Mouse (Mus musculus) megakaryocyte, adult 5-6 weeks (primary cell): ENCODE measurements around the gene Stat2. TPM values are rescaled to one million over a fixed set of nuclear protein-coding genes. Genes with fewer than 3 reads are reported as not detected.

Source experiments
- ATAC-seq: 2 replicates; pipeline ENCODE4 v1.8.0; 2016; ENCODE audit warnings: mild to moderate bottlenecking, inconsistent platforms; ENCODE audit not compliant: poor library complexity, severe bottlenecking
- total RNA-seq, 2 experiments: library from RNA; stranded (forward) in 1 of 2; stranded (reverse) in 1 of 2; fragments of 153-499, 151-499 nt in 1 of 2; fragments of 221-1000, 200-1000 nt in 1 of 2; gene quantifications; 2 replicates each; pipeline versions ENCODE4 v1.2.3 to v1.2.4; 2015 to 2017

Gene Stat2
- 25.5 and 28.5 TPM in 2 replicates for total RNA-seq (2015)
- total RNA-seq (2017): 20.2 and 33.6 TPM in 2 replicates

DNA sequence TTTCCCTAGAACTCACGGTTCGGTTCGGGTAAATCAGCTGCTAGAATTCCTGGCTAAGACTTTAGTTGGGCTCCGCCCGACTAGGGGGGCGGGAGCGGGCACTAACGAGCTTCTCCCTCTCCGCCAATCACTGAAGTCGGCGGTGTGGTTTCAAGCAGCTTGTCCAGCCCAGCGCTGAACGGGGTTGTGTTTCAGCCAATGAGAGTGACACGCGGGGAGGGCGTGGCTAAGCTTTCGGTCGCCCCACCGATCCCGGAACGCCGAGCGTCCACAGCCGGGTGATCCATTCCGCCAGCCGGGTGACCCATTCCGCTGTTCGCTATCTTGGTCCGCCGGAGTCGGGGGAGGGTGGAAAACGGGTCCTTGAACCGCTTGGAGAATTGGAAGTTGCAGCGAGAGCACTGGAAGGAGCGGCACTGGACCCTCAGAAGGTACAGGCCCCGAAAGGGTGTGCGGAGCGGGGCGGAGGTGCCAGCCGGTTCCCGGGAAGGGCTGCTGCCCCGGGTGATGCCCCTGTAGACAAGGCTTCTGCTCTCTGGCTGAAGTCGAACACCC, at the start of gene Stat2:
Gene Stat2, plus strand, starts transcription at position 273 of the 555 bp plus-strand sequence.
- peak; percentile 99 for ATAC-seq

DNA sequence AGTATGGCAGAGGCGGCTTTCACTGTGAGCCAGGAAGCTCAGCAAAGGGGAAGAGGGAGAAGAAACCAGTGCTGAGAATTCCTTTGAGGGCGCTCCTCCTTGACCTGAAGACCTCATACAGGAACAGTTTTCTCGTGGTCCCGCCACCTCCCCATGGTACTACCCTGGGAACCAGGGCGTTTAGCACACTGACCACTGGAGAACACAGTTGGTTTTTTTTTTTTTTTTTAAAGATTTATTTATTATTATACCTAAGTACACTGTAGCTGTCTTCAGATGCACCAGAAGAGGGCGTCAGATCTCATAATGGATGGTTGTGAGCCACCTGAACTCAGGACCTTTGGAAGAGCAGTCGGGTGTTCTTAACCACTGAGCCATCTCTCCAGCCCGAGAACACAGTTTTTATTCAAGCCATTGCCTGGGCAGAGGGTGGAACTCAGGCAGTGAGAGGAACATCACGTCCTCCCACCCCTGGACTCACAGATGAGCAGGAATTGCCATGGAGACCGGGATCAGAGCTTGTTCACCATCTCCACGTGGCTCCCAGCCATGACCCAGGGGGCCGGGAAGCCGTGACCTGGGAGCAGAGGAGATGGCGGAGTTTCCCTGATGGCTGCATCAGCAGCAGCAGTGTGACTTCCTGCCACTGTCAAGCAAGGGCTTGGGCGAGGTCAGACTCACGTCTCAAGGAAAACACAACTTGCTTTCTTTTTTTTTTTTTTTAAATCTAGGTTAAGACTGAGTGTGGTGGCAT, 48.6 kb upstream of the Stat2 start:
- no peak for ATAC-seq

DNA sequence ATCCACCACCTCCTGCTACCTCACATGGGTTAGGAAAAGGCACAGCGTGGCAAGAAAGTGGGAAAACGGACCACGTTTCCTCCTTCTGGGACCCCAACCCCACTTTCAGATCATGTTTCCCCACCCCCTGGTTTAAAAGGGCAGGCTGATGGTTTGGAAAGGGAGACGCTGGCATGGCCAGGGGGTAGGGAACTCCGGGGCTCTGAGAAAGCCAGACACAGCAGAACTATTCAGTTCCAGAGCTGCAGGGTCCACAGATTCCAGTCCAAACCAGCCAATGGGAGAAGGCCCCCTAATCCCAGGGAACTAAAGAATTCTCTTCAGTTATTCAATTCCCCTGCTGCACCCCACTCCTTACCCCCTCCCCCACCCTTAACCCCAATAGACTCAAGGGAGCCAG, 45.3 kb upstream of the Stat2 start:
- no peak for ATAC-seq

DNA sequence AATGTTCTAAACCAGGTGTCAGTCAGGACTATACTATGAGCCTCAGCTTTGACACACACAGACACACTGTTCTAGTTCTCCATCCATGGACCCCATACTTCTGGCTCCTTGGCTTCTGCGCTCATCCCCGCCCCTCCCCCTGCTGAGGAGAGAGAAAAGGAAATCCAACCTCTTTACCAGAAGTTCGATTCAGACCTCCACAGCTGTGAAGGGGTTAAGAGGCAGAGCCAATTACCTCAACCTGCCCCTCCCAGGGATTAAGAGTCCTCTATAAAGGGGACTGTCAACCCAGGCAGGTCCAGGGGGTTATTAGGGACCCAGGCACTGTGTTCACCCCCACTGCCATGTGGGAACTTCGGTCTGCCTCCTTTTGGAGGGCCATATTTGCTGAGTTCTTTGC, 44.8 kb upstream of the Stat2 start, which contains the start of gene Mip:
Gene Mip, plus strand, starts transcription at position 301 of the 400 bp plus-strand sequence.
- ATAC-seq: no peak

DNA sequence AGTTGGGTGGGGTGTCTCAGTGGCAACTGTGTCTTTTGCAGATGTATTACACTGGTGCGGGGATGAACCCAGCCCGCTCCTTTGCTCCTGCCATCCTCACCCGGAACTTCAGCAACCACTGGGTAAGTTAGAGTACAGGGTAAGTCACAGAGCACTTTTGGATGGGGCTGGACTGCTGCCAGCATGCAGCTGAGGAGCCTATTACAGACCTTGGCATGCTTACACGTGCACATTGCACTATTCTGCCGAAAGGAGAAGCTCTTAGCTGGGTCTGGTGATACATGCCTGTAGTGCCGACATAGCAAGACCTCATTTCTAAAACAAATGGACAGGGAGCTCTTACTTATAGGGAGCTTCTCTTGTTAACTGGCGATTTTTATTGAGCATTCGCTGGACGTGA, 42.8 kb upstream of the Stat2 start:
- ATAC-seq: no peak

DNA sequence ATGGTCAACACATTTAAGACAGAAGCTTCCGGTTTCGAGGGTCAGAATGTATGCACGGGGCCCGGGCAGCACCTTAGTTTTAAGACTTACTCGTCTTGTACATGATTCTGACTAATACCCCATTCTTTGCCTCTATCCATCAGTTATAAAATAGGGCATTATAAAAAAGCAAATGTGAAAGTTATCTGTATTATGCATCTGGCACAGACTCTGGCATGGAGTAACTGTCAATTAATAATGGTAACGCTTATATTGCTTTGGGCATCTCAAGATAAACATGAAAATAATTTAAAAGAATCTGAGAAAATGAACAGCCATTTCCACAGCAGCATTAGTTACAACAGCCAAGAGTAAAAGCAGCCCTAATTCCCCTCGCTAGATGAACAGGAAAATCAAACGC, 42.4 kb upstream of the Stat2 start:
- ATAC-seq: no peak

DNA sequence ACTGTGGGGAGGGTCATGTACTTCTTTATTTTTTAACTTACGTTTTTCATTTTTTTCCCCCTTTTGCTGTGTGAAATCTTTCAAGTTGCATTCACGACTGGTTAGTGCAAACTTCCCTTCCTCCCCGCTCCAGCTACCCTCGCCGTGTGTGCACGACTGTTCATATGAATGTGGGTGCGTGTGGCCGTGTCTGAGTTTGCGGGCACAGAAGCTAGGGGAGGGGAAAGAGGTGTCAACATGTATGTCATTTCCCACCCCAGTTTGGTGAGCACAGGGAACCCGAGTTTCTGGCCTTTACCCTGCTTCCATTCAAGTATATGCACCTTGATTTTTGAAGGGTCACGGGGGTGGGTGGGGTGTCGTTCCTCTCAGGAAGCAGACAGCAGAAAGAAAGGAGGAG, 39.8 kb upstream of the Stat2 start:
- 0 out of 2 replicates have a peak, but pooled peaks have one; percentile 12 for ATAC-seq

DNA sequence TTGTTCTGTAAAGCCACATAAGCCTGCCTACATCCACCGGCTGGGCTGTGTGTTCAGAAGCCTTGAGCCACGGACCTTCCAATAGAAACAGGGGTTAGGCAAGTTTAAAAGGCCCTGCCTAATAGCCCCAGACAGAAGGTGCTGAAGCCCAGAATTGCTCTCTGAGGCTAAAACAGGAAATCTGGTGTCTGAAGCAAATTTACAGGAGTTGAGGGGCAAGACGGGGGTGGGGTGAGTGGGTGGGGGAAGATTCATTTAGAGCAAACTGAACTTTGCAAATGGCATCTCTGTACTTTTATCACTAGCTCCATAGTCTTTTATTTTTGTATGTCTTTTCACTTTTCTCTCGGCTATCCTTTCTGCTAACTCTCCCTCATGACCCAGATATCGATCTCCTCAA, 39.2 kb upstream of the Stat2 start:
- no peak for ATAC-seq

DNA sequence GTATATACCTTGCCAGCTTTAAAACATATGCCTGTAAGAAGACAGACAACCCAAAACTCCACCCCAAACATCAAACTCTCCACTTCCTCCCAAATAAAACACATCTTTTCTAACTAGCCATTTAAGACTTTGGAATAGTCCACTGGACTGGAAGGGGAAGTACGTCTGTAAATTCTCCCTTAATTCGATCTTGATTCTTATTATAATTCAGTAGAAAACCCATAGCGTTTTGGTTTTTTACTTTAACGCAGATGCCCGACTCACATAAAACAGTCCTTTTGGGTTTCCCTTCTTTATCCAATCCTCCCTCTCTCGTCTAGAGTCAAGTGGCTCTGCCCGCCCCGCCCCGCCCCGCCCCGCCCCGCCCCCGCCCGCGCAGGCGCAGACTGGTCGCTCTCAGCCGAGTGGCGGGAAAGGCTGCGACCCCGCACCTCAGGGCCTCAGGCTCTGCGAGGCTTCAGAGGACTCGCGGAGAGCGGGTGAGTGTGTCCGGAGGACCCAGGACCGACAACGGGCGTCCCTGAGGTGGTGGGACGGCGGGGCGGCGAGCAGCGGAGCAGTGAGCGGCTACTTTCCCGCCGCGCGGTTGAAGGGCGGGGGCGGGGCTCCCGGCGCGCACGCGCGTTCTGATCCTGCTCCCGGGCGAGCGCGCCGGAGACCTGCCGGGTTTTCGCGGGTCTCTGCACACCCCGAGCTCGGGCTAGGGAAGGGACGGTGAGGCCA, 38.5 kb upstream of the Stat2 start, which contains the start of gene Timeless:
Gene Timeless, plus strand, starts transcription at position 369 of the 723 bp plus-strand sequence.
- ATAC-seq: peak; percentile 67

DNA sequence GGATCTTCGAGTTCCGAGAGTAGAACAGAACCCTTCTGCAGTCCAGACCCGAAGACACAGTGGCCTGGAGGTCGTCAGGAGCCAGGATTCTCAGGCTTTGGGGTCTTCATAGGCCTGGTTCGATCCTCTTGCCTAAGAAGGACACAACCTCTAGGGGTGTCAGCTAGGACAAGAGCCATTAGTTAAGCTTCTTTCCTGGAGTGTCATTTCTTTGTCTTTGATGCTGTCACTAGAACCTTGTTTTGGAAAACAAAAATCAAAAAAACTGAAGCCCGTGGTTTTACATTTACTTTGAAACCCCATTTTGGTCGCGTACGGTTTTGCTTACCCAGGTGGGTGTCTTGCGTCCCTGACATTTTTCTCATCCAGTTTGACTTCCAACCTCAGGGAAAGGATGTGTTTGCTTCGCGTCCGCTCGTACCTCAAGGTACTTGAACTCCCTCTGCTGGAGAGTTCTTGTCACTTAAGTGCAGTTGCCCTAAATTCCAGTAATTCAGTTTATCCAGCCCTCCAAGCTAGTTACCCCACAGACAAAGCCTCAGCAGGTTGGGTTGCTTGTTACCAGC, 37.9 kb upstream of the Stat2 start:
- ATAC-seq: peak; percentile 61

DNA sequence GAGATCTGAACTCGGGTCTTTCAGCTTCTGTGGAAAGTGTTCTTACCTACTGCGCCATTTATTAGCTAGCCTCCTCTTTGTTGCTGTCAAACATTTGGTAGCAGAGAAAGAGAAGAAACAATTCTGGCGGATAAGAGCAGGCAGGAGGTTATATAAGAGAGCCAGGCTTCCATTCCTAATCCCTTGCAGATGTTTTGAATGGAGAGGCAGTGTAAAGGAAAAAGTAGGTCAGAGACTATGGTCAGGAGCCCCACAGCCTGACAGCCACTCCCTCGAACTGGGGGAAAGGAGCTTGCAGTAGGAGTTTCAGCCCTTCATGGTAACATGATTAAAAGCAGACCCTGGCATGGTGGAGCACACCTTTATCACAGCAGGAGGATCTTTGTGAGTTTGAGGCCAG, 34.0 kb upstream of the Stat2 start:
- ATAC-seq: no peak

DNA sequence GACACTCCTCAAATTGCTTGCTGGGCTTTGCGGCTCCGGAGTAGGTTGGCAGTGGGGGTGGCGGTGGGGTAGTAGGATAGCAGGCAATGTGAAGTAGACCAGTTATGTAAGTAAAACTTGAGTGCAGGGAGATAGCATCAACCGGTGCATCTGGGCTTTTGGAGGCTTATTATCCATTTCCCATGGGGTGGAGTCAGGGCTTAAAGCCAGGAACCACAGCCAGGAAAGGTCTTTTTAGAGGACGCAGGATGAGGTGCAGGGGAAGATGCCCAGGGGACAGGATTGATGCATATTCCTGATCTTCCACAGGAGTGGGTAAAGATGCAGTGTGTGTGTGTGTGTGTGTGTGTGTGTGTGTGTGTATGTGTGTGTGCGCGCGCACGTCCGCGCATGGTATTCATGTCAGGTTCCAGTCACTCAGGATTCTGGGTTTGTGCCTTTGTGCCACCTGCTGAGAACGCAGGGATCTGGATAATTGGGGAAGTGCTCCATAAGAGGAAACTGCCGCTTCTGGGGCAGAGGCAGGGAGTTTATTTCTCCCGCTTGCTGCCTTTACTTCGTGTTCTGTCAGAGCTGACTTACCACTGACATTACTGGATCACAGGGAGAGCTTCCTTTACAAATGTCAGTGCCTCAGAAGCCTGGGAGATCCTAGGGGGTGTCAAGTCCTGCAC, 32.4 kb upstream of the Stat2 start:
- peak; percentile 61 for ATAC-seq

DNA sequence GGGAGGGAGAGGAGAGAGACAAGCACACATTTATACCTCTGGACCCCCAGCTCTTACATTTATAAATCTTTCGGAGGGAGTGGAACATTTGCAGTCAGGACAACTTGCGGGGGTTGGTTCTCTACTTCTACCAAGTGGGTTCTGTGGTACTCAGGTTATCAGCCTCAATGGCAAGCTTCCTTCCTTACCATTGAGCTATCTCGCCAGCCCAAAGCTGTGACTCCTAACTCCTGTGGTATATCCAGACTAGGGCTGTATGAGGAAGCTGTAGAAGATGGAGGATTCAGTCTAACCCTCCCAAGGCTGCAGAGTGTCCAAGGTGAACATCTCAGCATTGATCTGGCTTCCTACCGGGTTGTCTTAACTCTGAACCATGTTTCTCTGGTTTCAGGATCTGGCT, 31.2 kb upstream of the Stat2 start:
- no peak for ATAC-seq

DNA sequence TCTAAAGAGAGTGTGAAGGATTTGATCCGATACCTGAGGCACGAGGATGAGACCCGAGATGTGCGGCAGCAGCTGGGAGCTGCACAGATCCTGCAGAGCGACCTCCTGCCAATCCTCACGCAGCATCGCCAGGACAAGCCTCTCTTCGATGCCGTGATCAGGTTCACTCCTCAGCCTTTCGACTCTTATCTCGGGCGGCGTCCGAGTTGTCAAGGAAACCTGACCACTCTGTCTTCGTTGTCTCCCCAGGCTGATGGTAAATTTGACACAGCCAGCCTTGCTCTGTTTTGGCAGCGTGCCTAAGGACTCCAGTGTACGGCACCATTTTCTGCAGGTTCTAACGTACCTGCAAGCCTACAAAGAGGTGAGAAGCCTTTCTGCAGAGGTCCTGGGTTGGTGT, 30.2 kb upstream of the Stat2 start:
- no peak for ATAC-seq

DNA sequence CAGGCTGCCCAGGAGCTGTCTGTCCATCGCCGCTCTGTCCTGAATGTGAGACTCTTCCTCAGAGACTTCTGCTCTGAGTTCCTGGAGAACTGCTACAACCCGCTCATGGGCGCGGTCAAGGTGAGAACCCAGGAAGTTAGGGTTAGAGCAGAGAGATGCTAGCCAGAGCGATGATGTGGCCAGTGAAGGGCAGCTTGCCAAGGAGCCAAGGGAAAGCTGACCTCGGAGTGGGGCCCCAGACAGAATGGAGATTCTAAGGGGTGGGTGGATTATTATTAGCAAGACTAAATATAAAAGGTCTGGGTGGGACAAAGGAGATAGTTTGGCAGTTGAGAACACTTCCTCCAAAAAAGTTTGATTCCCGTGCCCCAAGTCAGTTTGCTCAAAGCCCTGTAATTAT, 27.1 kb upstream of the Stat2 start:
- ATAC-seq: no peak

DNA sequence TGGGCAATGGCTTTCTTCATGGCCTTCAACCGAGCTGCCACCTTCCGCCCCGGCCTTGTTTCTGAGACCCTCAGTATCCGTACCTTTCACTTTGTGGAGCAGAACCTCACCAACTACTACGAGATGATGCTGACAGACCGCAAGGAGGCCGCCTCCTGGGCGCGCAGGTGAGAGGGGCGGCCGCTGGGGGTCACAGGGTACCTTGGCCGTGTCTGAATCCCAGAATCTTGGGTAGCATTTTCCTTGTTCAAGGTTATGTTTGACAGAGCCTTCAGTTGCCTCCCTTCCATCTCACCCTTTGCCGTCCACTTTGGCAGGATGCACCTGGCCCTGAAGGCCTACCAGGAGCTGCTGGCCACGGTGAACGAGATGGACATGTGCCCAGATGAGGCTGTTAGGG, 26.2 kb upstream of the Stat2 start:
- no peak for ATAC-seq

DNA sequence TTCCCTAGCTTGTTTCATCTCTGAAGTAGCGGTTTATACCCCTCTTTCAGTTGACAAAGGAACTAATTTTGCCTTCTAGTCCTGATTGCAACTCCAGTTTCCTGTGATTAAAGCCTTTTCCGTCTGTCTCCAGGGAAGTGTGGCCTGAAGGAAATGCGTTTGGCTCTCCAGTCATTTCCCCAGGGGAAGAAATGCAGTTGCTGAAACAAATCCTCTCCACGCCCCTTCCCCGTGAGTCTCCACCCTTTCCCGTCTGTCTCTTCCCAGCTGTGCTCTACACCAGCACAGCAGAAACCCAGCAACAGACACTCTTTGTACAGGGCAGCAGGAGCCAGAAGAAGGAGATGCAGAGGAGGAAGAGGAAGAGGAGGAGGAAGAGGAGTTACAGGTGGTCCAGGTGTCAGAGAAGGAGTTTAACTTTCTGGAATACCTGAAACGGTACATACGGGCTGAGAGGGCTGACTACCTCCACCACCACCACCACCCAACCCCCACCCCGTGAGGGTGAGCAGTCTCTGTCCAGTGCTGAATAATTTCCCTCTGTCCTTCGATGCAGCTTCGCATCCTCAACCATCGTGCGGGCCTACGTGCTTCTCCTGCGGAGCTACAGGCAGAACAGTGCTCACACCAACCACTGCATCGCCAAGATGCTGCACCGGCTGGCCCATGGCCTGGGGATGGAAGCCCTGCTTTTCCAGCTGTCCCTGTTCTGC, 23.2 kb upstream of the Stat2 start:
- no peak for ATAC-seq

DNA sequence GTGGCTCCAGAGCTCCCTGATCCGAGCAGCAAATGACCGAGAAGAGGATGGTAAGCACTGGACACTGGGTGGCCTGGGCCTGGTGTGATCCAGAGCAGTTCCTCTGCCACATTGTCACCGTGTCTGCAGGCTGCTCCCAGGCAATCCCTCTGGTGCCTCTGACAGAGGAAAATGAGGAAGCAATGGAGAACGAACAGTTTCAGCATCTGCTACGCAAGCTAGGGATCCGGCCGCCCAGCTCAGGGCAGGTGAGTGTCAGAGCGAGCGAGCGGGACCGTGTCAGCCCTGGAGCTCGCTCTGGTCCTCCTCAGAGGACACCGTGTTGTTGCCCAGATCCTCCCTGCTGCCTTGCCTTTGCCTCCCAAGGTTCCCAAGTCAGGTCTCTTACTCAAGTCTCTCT, 19.8 kb upstream of the Stat2 start:
- peak; percentile 18; the same call in 1 of the 2 replicates for ATAC-seq

DNA sequence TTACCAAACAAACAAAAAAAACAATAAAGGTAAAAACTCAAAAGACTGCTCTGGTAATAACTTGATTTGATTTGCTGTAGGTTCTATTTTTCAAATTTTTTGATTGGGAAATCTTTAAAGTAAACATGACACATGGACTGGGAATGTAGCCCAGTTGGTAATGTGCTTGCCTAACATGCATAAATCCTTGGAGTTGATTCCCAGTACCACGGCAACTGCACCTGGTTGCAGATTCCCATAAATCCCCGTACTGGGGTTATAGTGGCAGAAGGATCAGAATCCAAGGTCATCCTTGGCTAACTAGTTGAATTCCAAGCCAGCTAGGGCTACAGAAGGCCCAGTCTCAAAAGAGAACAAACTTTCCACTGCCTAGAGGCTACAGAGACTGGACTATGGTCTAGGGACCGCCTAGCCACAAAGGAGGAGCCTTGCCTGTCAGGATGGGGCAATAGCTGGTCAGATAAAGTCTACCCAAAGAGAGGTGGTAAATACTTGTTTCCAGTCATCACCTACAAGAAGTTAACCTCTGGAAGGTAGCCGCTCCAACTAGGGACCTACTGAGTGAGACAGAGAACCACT, 16.6 kb upstream of the Stat2 start, which contains the start of gene Apon:
Gene Apon, plus strand, starts transcription at position 420 of the 579 bp plus-strand sequence.
- no peak for ATAC-seq

DNA sequence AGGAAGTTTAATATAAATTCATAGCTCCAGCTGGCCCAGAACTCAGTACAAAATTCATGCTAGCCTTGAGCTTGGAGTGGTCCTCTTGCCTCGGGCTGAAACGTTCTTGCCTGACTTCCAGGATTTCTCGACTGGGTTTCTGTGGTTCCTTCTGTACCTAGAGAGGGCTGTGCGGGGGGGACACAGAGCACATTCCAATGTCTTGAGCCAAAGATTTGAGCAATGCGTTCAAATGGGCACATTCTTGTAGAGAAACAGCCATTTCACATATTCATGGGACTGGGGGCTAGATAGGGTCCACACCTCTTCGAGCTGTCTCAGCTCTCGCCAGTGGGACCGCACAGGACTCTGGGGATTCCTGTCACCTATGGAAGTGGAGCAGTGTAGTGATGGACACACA, 14.4 kb upstream of the Stat2 start:
- no peak for ATAC-seq
